Mouse (Mus musculus): ENCODE measurements around the gene Nutm1.

The Nutm1 gene

GRCm38 (mm10) chr2:112261748-112262653 is 2.9 kb upstream of the Nutm1 start, which contains the start of gene Nop10:
TSS of gene Nop10 (plus strand) at chr2:112261926.
- no peak for DNase-seq (ENCODE audit: extremely low read depth, low read depth, low spot score)

GRCm38 (mm10) chr2:112254675-112255515 is 4.2 kb downstream of the Nutm1 start:
- no peak for DNase-seq (ENCODE audit: extremely low read depth, low read depth, low spot score)

GRCm38 (mm10) chr2:112249780-112250453 is 9.2 kb downstream of the Nutm1 start:
- DNase-seq (ENCODE audit: extremely low read depth, low read depth, low spot score): no peak

- no peak for DNase-seq (ENCODE audit: extremely low read depth, low read depth, low spot score)
Measured at GRCm38 (mm10) chr2:112247323-112247722, 11.8 kb downstream of the Nutm1 start.

- no peak for DNase-seq (ENCODE audit: extremely low read depth, low read depth, low spot score)
Measured at GRCm38 (mm10) chr2:112246193-112246592, 12.9 kb downstream of the Nutm1 start.

- DNase-seq (ENCODE audit: extremely low read depth, low read depth, low spot score): no peak
Measured at GRCm38 (mm10) chr2:112245307-112245706, 13.8 kb downstream of the Nutm1 start.

- DNase-seq (ENCODE audit: extremely low read depth, low read depth, low spot score): no peak
Measured at GRCm38 (mm10) chr2:112241787-112242186, 17.3 kb downstream of the Nutm1 start.

GRCm38 (mm10) chr2:112239935-112240721 is 19.0 kb downstream of the Nutm1 start:
- no peak for DNase-seq (ENCODE audit: extremely low read depth, low read depth, low spot score)

GRCm38 (mm10) chr2:112239212-112239934 is 19.7 kb downstream of the Nutm1 start, which contains the start of gene Lpcat4:
TSS of gene Lpcat4 (plus strand) at chr2:112239468.
- no peak for DNase-seq (ENCODE audit: extremely low read depth, low read depth, low spot score)

- no peak for DNase-seq (ENCODE audit: extremely low read depth, low read depth, low spot score)
Measured at GRCm38 (mm10) chr2:112238006-112238405, 21.1 kb downstream of the Nutm1 start.

GRCm38 (mm10) chr2:112236620-112237019 is 22.5 kb downstream of the Nutm1 start:
- no peak for DNase-seq (ENCODE audit: extremely low read depth, low read depth, low spot score)

- DNase-seq (ENCODE audit: extremely low read depth, low read depth, low spot score): no peak
Measured at GRCm38 (mm10) chr2:112232623-112233022, 26.5 kb downstream of the Nutm1 start.

GRCm38 (mm10) chr2:112224356-112224755 is 34.7 kb downstream of the Nutm1 start:
- no peak for DNase-seq (ENCODE audit: extremely low read depth, low read depth, low spot score)

- DNase-seq (ENCODE audit: extremely low read depth, low read depth, low spot score): no peak
Measured at GRCm38 (mm10) chr2:112222607-112223006, 36.5 kb downstream of the Nutm1 start.

GRCm38 (mm10) chr2:112220880-112221279 is 38.2 kb downstream of the Nutm1 start:
- DNase-seq (ENCODE audit: extremely low read depth, low read depth, low spot score): no peak

GRCm38 (mm10) chr2:112217614-112218013 is 41.5 kb downstream of the Nutm1 start:
- no peak for DNase-seq (ENCODE audit: extremely low read depth, low read depth, low spot score)

- DNase-seq (ENCODE audit: extremely low read depth, low read depth, low spot score): no peak
Measured at GRCm38 (mm10) chr2:112215977-112216376, 43.1 kb downstream of the Nutm1 start.

- no peak for DNase-seq (ENCODE audit: extremely low read depth, low read depth, low spot score)
Measured at GRCm38 (mm10) chr2:112210699-112211098, 48.4 kb downstream of the Nutm1 start.

GRCm38 (mm10) chr2:112210142-112210541 is 48.9 kb downstream of the Nutm1 start:
- DNase-seq (ENCODE audit: extremely low read depth, low read depth, low spot score): no peak

- DNase-seq (ENCODE audit: extremely low read depth, low read depth, low spot score): no peak
Measured at GRCm38 (mm10) chr2:112203056-112203455, 56.0 kb downstream of the Nutm1 start.
